Mouse (Mus musculus) naive thymus-derived CD4-positive, alpha-beta T cell, adult 5 months (primary cell): Measurements from ENCODE around the gene Lmx1a. TPM values are rescaled to one million over a fixed set of nuclear protein-coding genes. Genes with fewer than 3 reads are reported as not detected.

Experiments
- polyA plus RNA-seq: library from polyadenylated mRNA; unstranded; fragments of 100-300 nt; shearing (Covaris generic); gene quantifications from one replicate; pipeline ENCODE4 v1.2.1, GENCODE M21; 2017

Lmx1a gene
- polyA plus RNA-seq, result not detected

GRCm38 (mm10) chr1:167689232-167689261 lies at the start of gene Lmx1a:
Lmx1a (plus strand) TSS chr1:167689237.

Other genes with a start within 250 kb of the Lmx1a start
- not detected for gene Lrrc52, start 222.5 kb upstream of the Lmx1a start, polyA plus RNA-seq
- gene Rxrg, start 90.9 kb upstream of the Lmx1a start, polyA plus RNA-seq, result not detected